ENCODE assay signal across 17 mouse cellular contexts in the genomic region with DNA sequence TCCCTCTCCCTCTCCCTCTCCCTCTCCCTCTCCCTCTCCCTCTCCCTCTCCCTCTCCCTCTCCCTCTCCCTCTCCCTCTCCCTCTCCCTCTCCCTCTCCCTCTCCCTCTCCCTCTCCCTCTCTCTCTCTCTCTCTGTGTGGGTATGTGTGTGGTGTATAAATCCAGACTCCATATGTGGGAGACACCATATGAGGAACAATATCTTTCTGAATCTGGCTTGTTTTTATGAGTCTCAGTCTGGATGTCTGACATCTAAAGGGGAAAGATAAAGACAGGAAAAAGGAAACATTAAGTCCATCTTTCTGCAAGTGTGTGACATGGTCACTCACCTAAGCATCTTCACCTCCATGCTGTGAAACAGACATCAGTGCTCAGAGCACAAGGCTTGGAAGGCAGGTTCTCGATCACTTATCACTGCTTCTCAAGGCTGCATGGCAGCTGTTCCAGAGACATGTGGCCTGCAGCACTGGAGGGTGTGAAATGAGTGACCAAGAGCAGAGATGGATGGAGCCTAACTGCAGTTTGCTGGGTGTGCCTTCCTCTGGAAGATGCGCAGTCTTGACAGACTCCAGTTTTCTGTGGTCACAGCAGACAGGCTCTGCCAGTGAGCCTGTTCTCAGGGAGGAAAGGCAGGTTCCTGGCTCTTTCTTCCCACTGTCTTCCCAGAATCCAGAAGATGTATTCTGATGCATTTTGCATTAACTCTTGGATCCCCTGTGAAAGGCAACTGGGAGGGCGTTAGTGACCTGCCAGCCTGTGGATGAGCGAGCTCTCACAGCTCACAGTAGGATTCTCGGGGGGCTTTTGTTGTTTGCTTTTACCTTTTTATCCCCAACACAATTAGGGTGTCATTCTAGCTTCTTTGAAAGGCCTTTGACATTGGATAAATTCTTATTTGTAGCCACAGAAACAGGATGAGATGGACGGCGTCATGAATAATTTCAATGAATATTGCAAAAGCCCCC.
A peak's percentile ranks its signal among the peaks of the same experiment; 100 is the strongest.
DNase-seq lines count a peak whose midpoint lies in the region; ATAC-seq and TF ChIP-seq lines count a peak whose summit lies in the region.
"Had no signal": no experiment of that assay in that cellular context is flagged by ENCODE, and none has a peak within 500 bp of the region (broad histone marks: within the 10 kb centered on the region; RNA-seq: fewer than 3 reads in every experiment).

No protein-coding gene starts in this region.

- no peak for TF ChIP-seq CTCF in brain, embryonic 14.5 days (IDR thresholded peaks at IDR 0.05; ENCODE audit: borderline replicate concordance, extremely low read depth, insufficient read depth, insufficient read length)
- no peak for TF ChIP-seq CTCF in midbrain, postnatal 0 days (IDR thresholded peaks at IDR 0.05)
- TF ChIP-seq CTCF in lung, adult 2 months (IDR thresholded peaks at IDR 0.05; ENCODE audit: insufficient read depth, low read length) = no peak

- H3K4me3 ChIP-seq in forebrain, embryonic 10.5 days = no peak overlapping the region
- no peak overlapping the region for H3K4me3 ChIP-seq in hindbrain, embryonic 15.5 days
- no peak overlapping the region for H3K4me3 ChIP-seq in midbrain, postnatal 0 days (ENCODE audit: low read depth, low read length)
- no peak overlapping the region for H3K4me3 ChIP-seq in lung, adult 2 months (replicated peaks; ENCODE audit: extremely low read depth, low read depth, low read length)
- H3K4me3 ChIP-seq: embryonic facial prominence, embryonic 15.5 days; megakaryocyte, embryonic 14.5 days had no signal

- DNase-seq in brain, embryonic 14.5 days (ENCODE audit: low read depth) = peak; percentile 51
- no peak for DNase-seq in forebrain, embryonic 10.5 days (ENCODE audit: extremely low spot score, low spot score)
- DNase-seq in midbrain, postnatal 0 days (ENCODE audit: low spot score) = no peak
- DNase-seq in thymus, adult 18-20 months = no peak
- no peak for DNase-seq in lung, adult 2 months
- DNase-seq: adrenal gland, postnatal 25 days; cerebellum, adult 11-12 months; gastrocnemius, postnatal 14 days; heart, postnatal 14 days; kidney, adult 9 months; layer of hippocampus, postnatal 36 days had no signal

- no peaks in the 10 kb centered on the region for H3K9me3 ChIP-seq in forebrain, embryonic 10.5 days
- no peaks in the 10 kb centered on the region for H3K9me3 ChIP-seq in hindbrain, embryonic 15.5 days
- H3K9me3 ChIP-seq in midbrain, postnatal 0 days (ENCODE audit: low read length) = no peaks in the 10 kb centered on the region
- H3K9me3 ChIP-seq: embryonic facial prominence, embryonic 15.5 days; megakaryocyte, embryonic 14.5 days had no signal

- H3K4me2 ChIP-seq in hindbrain, embryonic 15.5 days = no peak overlapping the region
- H3K4me2 ChIP-seq in midbrain, postnatal 0 days (ENCODE audit: low read depth, low read length, poor library complexity, severe bottlenecking) = no peak overlapping the region
- H3K4me2 ChIP-seq: embryonic facial prominence, embryonic 15.5 days had no signal

- no peak for TF ChIP-seq POLR2A in brain, embryonic 14.5 days (IDR thresholded peaks at IDR 0.05; ENCODE audit: borderline replicate concordance, extremely low read depth, insufficient read depth, insufficient read length, poor library complexity, severe bottlenecking)
- TF ChIP-seq POLR2A in lung, adult 2 months (IDR thresholded peaks at IDR 0.05; ENCODE audit: borderline replicate concordance, extremely low read depth, low read depth, low read length) = no peak

- H3K4me1 ChIP-seq in forebrain, embryonic 10.5 days = peaks cover 18% of the 10 kb centered on the region
- peaks cover 12% of the 10 kb centered on the region for H3K4me1 ChIP-seq in hindbrain, embryonic 15.5 days (replicated peaks)
- H3K4me1 ChIP-seq in midbrain, postnatal 0 days (ENCODE audit: insufficient read depth, low read length) = no peaks in the 10 kb centered on the region
- no peaks in the 10 kb centered on the region for H3K4me1 ChIP-seq in lung, adult 2 months (ENCODE audit: control insufficient read depth, insufficient read depth, low read length)
- H3K4me1 ChIP-seq: embryonic facial prominence, embryonic 15.5 days had no signal

- 0 out of 2 replicates have a peak, but pooled peaks have one; percentile 19 for ATAC-seq in hindbrain, embryonic 15.5 days (ENCODE audit: low FRiP score, low read depth)
- no peak for ATAC-seq in midbrain, postnatal 0 days (ENCODE audit: low FRiP score)
- ATAC-seq in erythroblast, adult 5-6 weeks (replicated peaks; ENCODE audit: low FRiP score, poor library complexity, severe bottlenecking) = no peak

- H3K27ac ChIP-seq in forebrain, embryonic 10.5 days = peak overlapping the region; percentile 62
- 0 out of 2 replicates have a peak overlapping the region, but pooled peaks have one; percentile 4 for H3K27ac ChIP-seq in hindbrain, embryonic 15.5 days (replicated peaks)
- H3K27ac ChIP-seq in midbrain, postnatal 0 days (ENCODE audit: low read depth, low read length) = peak overlapping the region; percentile 62; the same call in 1 of the 2 replicates
- H3K27ac ChIP-seq: embryonic facial prominence, embryonic 15.5 days; liver, embryonic 14.5 days had no signal

- H3K27me3 ChIP-seq in forebrain, embryonic 10.5 days (ENCODE audit: poor library complexity, severe bottlenecking) = no peaks in the 10 kb centered on the region; the same call in 1 of the 2 replicates
- H3K27me3 ChIP-seq in hindbrain, embryonic 15.5 days = no peaks in the 10 kb centered on the region
- no peaks in the 10 kb centered on the region for H3K27me3 ChIP-seq in midbrain, postnatal 0 days (ENCODE audit: insufficient read depth, low read length)
- H3K27me3 ChIP-seq: CH12.LX; embryonic facial prominence, embryonic 15.5 days had no signal

- H3K36me3 ChIP-seq in forebrain, embryonic 10.5 days (replicated peaks) = no peaks in the 10 kb centered on the region
- H3K36me3 ChIP-seq in hindbrain, embryonic 15.5 days = no peaks in the 10 kb centered on the region
- H3K36me3 ChIP-seq in midbrain, postnatal 0 days (ENCODE audit: insufficient read depth, low read length) = no peaks in the 10 kb centered on the region
- H3K36me3 ChIP-seq: embryonic facial prominence, embryonic 15.5 days had no signal

- 37% methylated on average over 7 of the region's 7 CpGs for WGBS in forebrain, embryonic 10.5 days
- WGBS in hindbrain, embryonic 15.5 days = 22% methylated on average over 7 of the region's 7 CpGs
- WGBS in midbrain, postnatal 0 days = 20% methylated on average over 7 of the region's 7 CpGs
- WGBS in lung, adult 2 months = 66% methylated on average over 7 of the region's 7 CpGs

- H3K9ac ChIP-seq in hindbrain, embryonic 15.5 days = no peak overlapping the region
- no peak overlapping the region for H3K9ac ChIP-seq in midbrain, postnatal 0 days (replicated peaks; ENCODE audit: low read length, poor library complexity, severe bottlenecking)
- H3K9ac ChIP-seq: embryonic facial prominence, embryonic 15.5 days; liver, embryonic 14.5 days had no signal

Comparison
In these comparisons a context has a peak if more than half of its experiments do, and no peak if none do; other contexts are left out.
1. H3K27ac ChIP-seq: peak in every context shown above with its lines; median percentile 62 in forebrain, embryonic 10.5 days; 62 in midbrain, postnatal 0 days; 4 in hindbrain, embryonic 15.5 days.